Mouse (Mus musculus) cerebellum, adult 2 months (tissue): ENCODE data around the gene Trp53i13. TPM values are rescaled to one million over a fixed set of nuclear protein-coding genes. Genes with fewer than 3 reads are reported as not detected.
A peak's percentile ranks its signal among the peaks of the same experiment; 100 is the strongest.

ENCODE experiments used
- DNase-seq, 2 experiments: peaks; one replicate each; pipeline ENCODE4 v3.0.0; 2021
- H3K27ac ChIP-seq: fragments of 200-500 bp; 2 replicates; pipeline ENCODE4 v1.5.1; 2012; ENCODE audit warnings: low read length, control low read depth, inconsistent platforms; ENCODE audit not compliant: insufficient read depth
- H3K27me3 ChIP-seq: fragments of 200-500 bp; 2 replicates; pipeline ENCODE4 v1.6.1; 2012; ENCODE audit warnings: inconsistent platforms, mild to moderate bottlenecking, low read length, moderate library complexity; ENCODE audit not compliant: control insufficient read depth, insufficient read depth
- H3K4me1 ChIP-seq: fragments of 200-500 bp; 2 replicates; pipeline ENCODE4 v1.6.1; 2011; ENCODE audit warnings: low read length; ENCODE audit not compliant: control insufficient read depth, insufficient read depth
- H3K4me3 ChIP-seq: fragments of 200-500 bp; replicated peaks from 2 replicates; pipeline ENCODE3; 2011; ENCODE audit warnings: mild to moderate bottlenecking, low read depth, low read length, control low read depth; ENCODE audit not compliant: insufficient read depth
- CTCF ChIP-seq: fragments of 200-500 bp; IDR thresholded peaks from 2 replicates; pipeline ENCODE4 v1.5.1; 2011; ENCODE audit warnings: low read depth, mild to moderate bottlenecking, control low read depth, low read length, moderate library complexity, borderline replicate concordance; ENCODE audit not compliant: insufficient read depth
- POLR2A ChIP-seq: fragments of 200-500 bp; IDR thresholded peaks from 2 replicates; pipeline ENCODE4 v1.6.1; 2011; ENCODE audit warnings: low read length, control low read depth, borderline replicate concordance; ENCODE audit not compliant: insufficient read depth
- WGBS: fragments of 180-500 bp; shearing (Covaris S2); methylation state at CpG from one replicate; pipeline ENCODE4 v1.1.7; 2018; 5-methylcytosine and 5-hydroxymethylcytosine counted together
- polyA plus RNA-seq: library from polyadenylated mRNA; depleted of rRNA; stranded (reverse); fragments of >200 nt; gene quantifications from 2 replicates; pipeline ENCODE4 v1.2.3, GENCODE M21; 2012

The Trp53i13 gene
- polyA plus RNA-seq, 1 experiment: 11.6 TPM

GRCm38 (mm10) chr11:77505291-77505980 lies 10.3 kb downstream of the Trp53i13 start:
- peaks cover 14% of the 10 kb centered on the region for H3K4me1 ChIP-seq
- no peak overlapping the region for H3K4me3 ChIP-seq
- TF ChIP-seq CTCF: no peak
- TF ChIP-seq POLR2A: no peak
- H3K27me3 ChIP-seq: no peaks in the 10 kb centered on the region
- 90% methylated on average over 22 of the region's 22 CpGs for WGBS
- peak in 1 of 2 experiments; percentile 11 for DNase-seq
- no peak overlapping the region for H3K27ac ChIP-seq

- peaks cover 24% of the 10 kb centered on the region for H3K4me1 ChIP-seq
- H3K27me3 ChIP-seq: no peaks in the 10 kb centered on the region
- 94% methylated on average over 19 of the region's 19 CpGs for WGBS
- TF ChIP-seq POLR2A: no peak
- TF ChIP-seq CTCF: no peak
- peak in 1 of 2 experiments; percentile 17 for DNase-seq
- no peak overlapping the region for H3K4me3 ChIP-seq
- H3K27ac ChIP-seq: no peak overlapping the region
Measured at GRCm38 (mm10) chr11:77504377-77504776, 11.4 kb downstream of the Trp53i13 start.

- Histone ChIP-seq H3K27ac (no peak overlapping the region), H3K4me3 (no peak overlapping the region), H3K4me1 (peaks cover 33% of the 10 kb centered on the region), H3K27me3 (no peaks in the 10 kb centered on the region)
- peak in 1 of 2 experiments; percentile 30 for DNase-seq
- 43% methylated on average over 3 of the region's 3 CpGs for WGBS
- no peak for TF ChIP-seq POLR2A
- no peak for TF ChIP-seq CTCF
Measured at GRCm38 (mm10) chr11:77503511-77503910, 12.3 kb downstream of the Trp53i13 start.

- TF ChIP-seq POLR2A (no peak), CTCF (no peak)
- H3K27me3 ChIP-seq: no peaks in the 10 kb centered on the region
- WGBS: 73% methylated on average over 6 of the region's 6 CpGs
Measured at GRCm38 (mm10) chr11:77502481-77502880, 13.3 kb downstream of the Trp53i13 start.

GRCm38 (mm10) chr11:77501971-77502370 lies 13.8 kb downstream of the Trp53i13 start:
- no peak overlapping the region for H3K27ac ChIP-seq
- 88% methylated on average over 4 of the region's 4 CpGs for WGBS
- peaks cover 42% of the 10 kb centered on the region for H3K4me1 ChIP-seq
- H3K27me3 ChIP-seq: no peaks in the 10 kb centered on the region
- TF ChIP-seq CTCF: no peak
- TF ChIP-seq POLR2A: no peak
- peak in 1 of 2 experiments; percentile 19 for DNase-seq
- no peak overlapping the region for H3K4me3 ChIP-seq

More at GRCm38 (mm10) chr11:77502481-77502880, 13.3 kb downstream of the Trp53i13 start:
- no peak for DNase-seq
- Histone ChIP-seq H3K27ac (no peak overlapping the region), H3K4me3 (no peak overlapping the region), H3K4me1 (peaks cover 40% of the 10 kb centered on the region)

GRCm38 (mm10) chr11:77501392-77501791 lies 14.4 kb downstream of the Trp53i13 start:
- no peak for TF ChIP-seq POLR2A
- TF ChIP-seq CTCF: peak; percentile 94
- peak; percentile 81 to 84 for DNase-seq
- H3K27ac ChIP-seq: peak overlapping the region; percentile 9; the same call in 1 of the 2 replicates
- H3K4me3 ChIP-seq: no peak overlapping the region
- peaks cover 42% of the 10 kb centered on the region for H3K4me1 ChIP-seq
- WGBS: 7% methylated on average over 5 of the region's 5 CpGs
- H3K27me3 ChIP-seq: no peaks in the 10 kb centered on the region

GRCm38 (mm10) chr11:77500361-77501325 lies 15.1 kb downstream of the Trp53i13 start:
- TF ChIP-seq POLR2A: no peak
- no peak for TF ChIP-seq CTCF
- peaks cover 42% of the 10 kb centered on the region for H3K4me1 ChIP-seq
- no peaks in the 10 kb centered on the region for H3K27me3 ChIP-seq
- DNase-seq: peak in 1 of 2 experiments; percentile 53
- WGBS: 42% methylated on average over 17 of the region's 17 CpGs
- no peak overlapping the region for H3K4me3 ChIP-seq
- H3K27ac ChIP-seq: peak overlapping the region; percentile 14
